Mouse (Mus musculus): Measurements from ENCODE around the gene Brd1. TPM values are rescaled to one million over a fixed set of nuclear protein-coding genes. Genes with fewer than 3 reads are reported as not detected.

The Brd1 gene
- polyA plus RNA-seq (2014; fragmentation: Illumina TruSeq; extraction: RNeasy Lipid Tissue Mini Kit (QIAGEN cat#74804); ENCODE audit: insufficient read depth, low read depth, low replicate concordance) = 15.2 TPM

GRCm38 (mm10) chr15:88733834-88734571 is at the start of gene Brd1:
Gene Brd1, minus strand, starts transcription at chr15:88734233.

GRCm38 (mm10) chr15:88751564-88752402 is 17.8 kb upstream of the Brd1 start, which contains the start of gene Zbed4:
Gene Zbed4, plus strand, starts transcription at chr15:88751660.

Other genes with a start within 250 kb of the Brd1 start
- gene Zdhhc25, start 133.9 kb downstream of the Brd1 start, polyA plus RNA-seq (2014; fragmentation: Illumina TruSeq; extraction: RNeasy Lipid Tissue Mini Kit (QIAGEN cat#74804); ENCODE audit: insufficient read depth, low read depth, low replicate concordance) = not detected
- 3.6 TPM for gene Zbed4, start 17.4 kb upstream of the Brd1 start, polyA plus RNA-seq (2014; fragmentation: Illumina TruSeq; extraction: RNeasy Lipid Tissue Mini Kit (QIAGEN cat#74804); ENCODE audit: insufficient read depth, low read depth, low replicate concordance)
- 6.3 TPM for gene Alg12, start 85.1 kb upstream of the Brd1 start, polyA plus RNA-seq (2014; fragmentation: Illumina TruSeq; extraction: RNeasy Lipid Tissue Mini Kit (QIAGEN cat#74804); ENCODE audit: insufficient read depth, low read depth, low replicate concordance)
- 55.8 TPM for gene Creld2, start 85.4 kb upstream of the Brd1 start, polyA plus RNA-seq (2014; fragmentation: Illumina TruSeq; extraction: RNeasy Lipid Tissue Mini Kit (QIAGEN cat#74804); ENCODE audit: insufficient read depth, low read depth, low replicate concordance)
- gene Pim3, start 128.0 kb upstream of the Brd1 start, polyA plus RNA-seq (2014; fragmentation: Illumina TruSeq; extraction: RNeasy Lipid Tissue Mini Kit (QIAGEN cat#74804); ENCODE audit: insufficient read depth, low read depth, low replicate concordance) = 32.6 TPM
- 0.12 TPM for gene Ttll8, start 220.2 kb upstream of the Brd1 start, polyA plus RNA-seq (2014; fragmentation: Illumina TruSeq; extraction: RNeasy Lipid Tissue Mini Kit (QIAGEN cat#74804); ENCODE audit: insufficient read depth, low read depth, low replicate concordance)
- gene Mlc1, start 244.8 kb upstream of the Brd1 start, polyA plus RNA-seq (2014; fragmentation: Illumina TruSeq; extraction: RNeasy Lipid Tissue Mini Kit (QIAGEN cat#74804); ENCODE audit: insufficient read depth, low read depth, low replicate concordance) = 30.7 TPM
- 0.38 TPM for gene Mov10l1, start 248.7 kb upstream of the Brd1 start, polyA plus RNA-seq (2014; fragmentation: Illumina TruSeq; extraction: RNeasy Lipid Tissue Mini Kit (QIAGEN cat#74804); ENCODE audit: insufficient read depth, low read depth, low replicate concordance)